Mouse (Mus musculus): ENCODE data around the gene Ccl6.
A peak's percentile ranks its signal among the peaks of the same experiment; 100 is the strongest.

Ccl6 gene

GRCm38 (mm10) chr11:83597796-83598195 lies 4.9 kb upstream of the Ccl6 start:
- no peak for DNase-seq (ENCODE audit: low read depth in 1 of 2, low spot score in 2 of 2)

DNA sequence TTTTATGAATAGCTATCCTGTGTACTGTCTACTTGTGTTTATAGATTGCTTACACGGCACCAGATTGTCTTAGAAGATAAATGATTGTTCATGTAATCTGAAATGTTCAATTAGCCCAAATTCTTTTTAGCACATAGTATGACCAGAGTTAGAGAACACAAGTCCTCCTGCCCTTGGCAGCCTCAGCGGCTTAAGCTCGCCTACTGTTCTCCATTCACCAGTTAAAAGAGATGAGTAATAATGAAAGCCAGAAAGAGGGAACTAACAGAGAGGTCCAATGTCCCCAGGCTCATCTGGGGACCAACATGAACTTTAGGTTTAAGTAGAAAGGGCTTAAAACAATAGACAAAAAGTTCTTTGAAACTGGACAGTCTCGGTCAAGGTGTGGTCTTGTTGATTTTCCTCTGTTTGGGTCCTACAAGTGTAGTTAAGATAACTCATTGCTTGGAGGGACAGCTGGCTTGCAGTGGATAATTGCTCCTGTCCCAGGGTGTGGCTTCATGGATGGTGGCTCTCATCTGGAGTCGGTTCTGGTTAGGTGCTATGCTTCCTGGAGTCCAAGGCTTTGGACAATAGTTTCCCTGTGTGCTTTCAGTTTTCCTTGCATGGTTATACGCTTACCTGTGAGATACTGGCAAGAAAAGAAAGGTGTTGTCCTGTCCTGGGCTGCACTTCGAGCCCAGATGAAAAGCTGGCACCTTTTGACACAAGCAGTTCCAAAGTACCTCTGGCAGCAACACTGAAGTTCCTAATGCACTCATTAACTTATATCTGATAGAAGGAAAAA lies 3.0 kb upstream of the Ccl6 start:
- DNase-seq (ENCODE audit: low read depth in 1 of 2, low spot score in 2 of 2): peak in 1 of 2 experiments; percentile 20

GRCm38 (mm10) chr11:83593453-83593852 lies 566 bp upstream of the Ccl6 start:
- DNase-seq (ENCODE audit: low read depth in 1 of 2, low spot score in 2 of 2): no peak

- DNase-seq (ENCODE audit: low read depth in 1 of 2, low spot score in 2 of 2): no peak
These were observed 8.7 kb downstream of the Ccl6 start for GRCm38 (mm10) chr11:83584232-83584631.

- DNase-seq (ENCODE audit: low read depth in 1 of 2, low spot score in 2 of 2): no peak
These were observed 9.5 kb downstream of the Ccl6 start for GRCm38 (mm10) chr11:83583450-83583754.

DNA sequence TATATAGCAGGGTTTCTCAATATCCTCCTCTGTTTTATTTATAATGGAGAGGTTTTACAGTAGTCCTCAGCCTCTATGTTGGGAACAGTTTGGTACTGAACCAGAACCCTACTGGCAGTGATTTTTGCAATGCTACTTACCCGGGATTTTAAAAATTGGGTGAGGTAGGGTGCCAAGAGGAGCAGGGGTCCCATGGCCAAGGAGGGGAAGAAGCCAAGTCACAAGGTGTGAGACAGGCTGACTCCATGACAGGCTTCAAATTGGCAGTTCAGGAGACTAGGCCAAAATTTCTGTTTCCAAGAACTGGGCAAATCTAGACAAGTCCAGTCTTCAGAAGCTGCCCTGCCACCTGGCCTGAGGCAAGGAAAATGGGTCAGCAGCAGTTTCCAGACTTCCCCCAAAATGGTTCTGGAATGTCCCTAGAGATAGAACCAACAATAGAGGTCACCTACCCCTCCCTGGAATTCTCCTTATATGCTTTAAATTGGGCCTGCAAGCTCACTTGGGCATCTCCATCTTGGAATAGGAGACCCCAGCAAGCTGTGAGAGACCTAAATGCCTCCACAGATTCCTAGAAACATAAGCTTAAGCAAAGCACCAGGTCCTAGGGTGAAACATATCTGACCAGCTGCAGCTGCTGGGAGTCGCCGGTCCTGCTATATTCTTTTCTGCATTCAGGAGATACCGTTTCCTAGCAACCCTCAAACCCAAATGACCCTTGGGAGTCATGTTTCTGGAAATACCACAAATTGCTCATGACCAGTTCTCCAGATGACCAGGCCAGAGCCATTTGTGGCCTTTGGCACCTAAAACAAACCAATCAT lies 10.0 kb downstream of the Ccl6 start:
- no peak for DNase-seq (ENCODE audit: low read depth in 1 of 2, low spot score in 2 of 2)

DNA sequence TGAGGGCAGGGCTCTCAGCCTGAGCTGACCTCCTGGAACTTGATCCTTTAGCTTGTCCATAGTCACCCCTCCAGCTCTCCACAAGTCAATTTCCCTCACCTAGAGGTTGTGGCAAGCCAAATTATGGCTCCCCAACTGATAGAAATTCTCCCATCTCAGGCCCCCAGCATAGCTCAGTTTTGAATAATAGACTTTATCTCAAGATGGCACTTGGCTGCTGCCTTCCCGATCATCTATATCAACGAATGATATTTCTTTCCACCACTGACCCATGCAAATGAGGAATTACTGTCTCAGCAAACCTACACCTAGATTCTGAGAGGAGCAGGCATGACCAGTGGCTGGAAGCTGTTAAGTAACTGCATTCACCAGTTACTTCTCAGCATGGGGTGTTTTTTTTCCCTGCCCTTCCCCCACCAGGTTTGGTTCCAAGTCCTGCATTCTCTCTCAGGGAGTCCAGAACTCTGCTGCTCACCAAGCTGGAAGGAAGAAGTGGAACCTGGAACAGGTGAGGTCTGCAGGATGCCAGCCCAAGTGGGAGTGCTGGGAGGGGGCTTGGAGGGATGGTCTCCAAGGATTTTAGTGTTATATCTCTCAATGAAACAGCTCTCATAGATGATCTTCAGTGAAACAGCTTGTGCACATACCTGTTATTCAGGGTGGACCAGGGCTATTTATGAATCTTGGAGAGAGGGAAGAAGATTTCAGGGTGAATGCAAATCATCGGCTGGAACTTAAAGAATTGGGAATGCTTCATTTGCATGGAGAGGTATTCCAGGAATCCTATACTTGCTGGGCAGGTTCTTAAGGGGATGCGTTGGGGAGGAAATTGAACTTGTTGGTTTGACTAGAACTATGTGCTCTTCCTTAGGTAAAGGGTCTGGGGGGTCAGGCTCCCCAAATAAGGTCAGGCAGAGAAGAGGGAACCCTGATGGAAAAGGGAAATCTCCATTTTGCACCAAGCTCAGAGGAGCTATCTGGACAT lies 11.0 kb downstream of the Ccl6 start:
- no peak for DNase-seq (ENCODE audit: low read depth in 1 of 2, low spot score in 2 of 2)

- DNase-seq (ENCODE audit: low read depth in 1 of 2, low spot score in 2 of 2): no peak
These were observed 12.1 kb downstream of the Ccl6 start for GRCm38 (mm10) chr11:83580699-83581232.

GRCm38 (mm10) chr11:83578999-83579398 lies 13.9 kb downstream of the Ccl6 start:
- DNase-seq (ENCODE audit: low read depth in 1 of 2, low spot score in 2 of 2): no peak

GRCm38 (mm10) chr11:83578186-83578760 lies 14.6 kb downstream of the Ccl6 start, which contains the start of gene Ccl9:
TSS of gene Ccl9 (minus strand) at chr11:83578636.
- peak; percentile 42 to 45 for DNase-seq (ENCODE audit: low read depth in 1 of 2, low spot score in 2 of 2)

DNA sequence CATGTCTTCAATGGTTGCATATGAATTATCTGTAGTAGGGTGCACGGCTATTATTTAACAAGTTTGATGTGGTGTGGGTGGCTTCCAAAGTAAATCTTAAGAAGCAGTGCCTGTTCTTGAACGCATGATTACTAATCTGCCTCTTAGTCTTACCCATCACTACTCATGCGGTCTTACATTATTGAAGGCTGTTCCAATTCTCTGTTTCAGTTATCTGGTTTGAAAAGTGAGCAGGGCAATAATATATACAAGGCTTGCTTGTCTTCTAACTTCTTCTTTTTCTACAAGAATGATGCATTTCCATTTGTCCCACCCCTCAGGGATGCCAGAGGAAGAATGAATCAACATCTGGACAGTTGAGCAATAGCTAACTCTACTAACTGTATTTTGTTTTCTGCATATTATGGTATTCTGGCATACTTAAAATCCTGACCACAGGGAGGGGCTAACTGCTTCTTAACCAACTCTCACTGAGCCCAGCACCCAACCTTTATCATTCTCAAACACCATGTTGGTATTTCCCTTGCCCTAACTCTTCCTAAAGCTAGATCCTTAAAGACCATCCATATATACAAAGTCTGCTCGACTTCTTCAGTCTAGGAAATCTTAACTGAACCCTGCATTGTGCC lies 15.8 kb downstream of the Ccl6 start:
- DNase-seq (ENCODE audit: low read depth in 1 of 2, low spot score in 2 of 2): peak in 1 of 2 experiments; percentile 48

DNA sequence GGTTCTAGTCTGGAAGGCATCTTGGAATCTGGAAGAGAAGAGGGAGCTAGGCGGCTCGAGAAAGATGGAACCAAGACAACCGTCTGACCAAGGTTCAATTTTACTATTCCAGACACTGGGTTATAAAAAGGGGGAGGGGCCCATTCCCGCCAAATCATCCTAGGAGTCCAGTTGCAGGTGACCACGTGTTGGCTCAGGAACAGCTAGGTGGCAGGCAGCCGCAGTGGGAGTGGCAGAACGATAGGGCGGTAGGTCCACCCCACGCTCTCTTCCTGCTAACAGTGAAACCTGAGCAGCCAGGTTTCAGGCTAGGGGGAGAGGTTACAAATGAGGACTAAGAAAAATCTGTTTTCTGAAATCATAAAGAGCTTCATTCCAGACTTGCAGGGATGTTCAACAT lies 20.1 kb downstream of the Ccl6 start:
- no peak for DNase-seq (ENCODE audit: low read depth in 1 of 2, low spot score in 2 of 2)

DNA sequence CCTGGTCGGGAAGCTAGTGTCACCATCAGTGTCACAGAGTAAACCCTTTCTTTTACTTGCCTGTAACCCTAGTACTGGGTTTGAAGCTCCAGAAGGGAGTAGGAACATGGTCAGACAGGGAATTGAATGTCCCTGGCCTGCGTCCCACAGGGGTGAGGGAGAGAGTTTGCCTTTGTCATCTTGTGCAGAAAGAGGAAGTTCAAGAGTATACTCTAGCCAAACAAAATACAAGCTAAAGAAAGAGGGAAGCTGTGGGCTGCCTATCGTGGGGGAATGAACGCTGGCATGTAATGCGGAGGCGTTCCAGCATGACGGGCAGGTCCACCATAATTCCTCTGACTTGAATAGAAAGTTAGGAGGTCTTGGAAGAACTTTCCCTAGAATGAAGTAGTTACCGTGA lies 20.7 kb downstream of the Ccl6 start:
- peak; percentile 54 to 67 for DNase-seq (ENCODE audit: low read depth in 1 of 2, low spot score in 2 of 2)

DNA sequence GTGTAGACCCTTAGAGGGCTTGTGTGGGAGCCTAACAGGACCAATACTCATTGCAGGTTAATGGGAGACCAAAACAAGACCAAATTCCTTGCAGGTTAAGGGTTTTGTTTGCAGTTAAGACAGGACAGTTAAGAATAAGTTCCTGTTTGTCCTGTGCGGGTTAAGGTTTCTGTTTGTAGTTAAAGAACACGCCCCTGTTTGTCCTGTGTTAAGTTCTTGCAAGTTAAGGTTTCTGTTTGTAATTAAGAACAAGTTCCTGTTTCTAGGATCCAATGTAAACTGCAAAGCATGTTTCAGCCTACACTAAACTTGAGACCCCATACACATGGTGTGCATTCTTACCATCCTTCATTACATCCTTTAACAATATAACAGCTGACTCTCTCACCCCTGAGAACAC lies 22.7 kb downstream of the Ccl6 start:
- no peak for DNase-seq (ENCODE audit: low read depth in 1 of 2, low spot score in 2 of 2)

DNA sequence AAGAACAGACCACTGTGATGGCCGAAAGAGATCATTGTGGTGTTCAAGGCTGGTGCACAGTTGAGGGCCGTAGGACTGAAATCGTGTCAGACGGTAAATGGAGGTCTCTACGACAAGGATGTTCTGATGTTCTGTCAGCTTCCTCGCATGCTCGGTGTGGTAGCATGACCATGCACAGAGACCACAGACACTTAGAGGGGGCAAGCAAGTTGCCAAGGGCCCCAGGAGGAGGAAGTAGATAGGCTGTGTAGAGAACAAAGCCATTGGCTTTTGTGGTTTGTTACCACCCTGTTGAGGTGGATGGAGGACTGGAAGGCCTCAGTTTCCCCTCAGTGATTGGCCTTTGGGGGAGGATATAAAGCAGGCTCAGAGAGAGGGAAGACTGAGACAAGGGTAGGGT lies 23.6 kb downstream of the Ccl6 start:
- no peak for DNase-seq (ENCODE audit: low read depth in 1 of 2, low spot score in 2 of 2)

DNA sequence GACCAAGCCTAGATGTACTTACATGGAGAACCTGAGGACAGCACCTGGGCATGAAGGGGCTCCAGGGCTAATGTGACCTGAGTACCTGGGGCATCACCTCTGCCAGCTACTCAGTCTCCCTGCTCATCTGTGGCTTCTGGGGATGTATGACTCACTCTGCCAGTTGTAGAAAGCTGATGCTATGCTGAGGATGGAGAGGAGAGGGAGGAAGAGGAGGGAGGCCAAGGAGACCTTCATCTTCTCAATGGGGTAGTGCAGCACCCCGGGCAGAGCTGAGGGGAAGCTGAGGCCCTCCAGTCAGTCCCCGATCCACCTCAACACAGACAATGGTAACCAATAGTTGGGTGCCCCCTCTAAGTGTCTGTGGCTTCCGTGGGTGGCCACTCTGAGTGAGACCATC lies 24.1 kb downstream of the Ccl6 start:
- DNase-seq (ENCODE audit: low read depth in 1 of 2, low spot score in 2 of 2): no peak

- no peak for DNase-seq (ENCODE audit: low read depth in 1 of 2, low spot score in 2 of 2)
These were observed 24.8 kb downstream of the Ccl6 start for GRCm38 (mm10) chr11:83568061-83568460.

DNA sequence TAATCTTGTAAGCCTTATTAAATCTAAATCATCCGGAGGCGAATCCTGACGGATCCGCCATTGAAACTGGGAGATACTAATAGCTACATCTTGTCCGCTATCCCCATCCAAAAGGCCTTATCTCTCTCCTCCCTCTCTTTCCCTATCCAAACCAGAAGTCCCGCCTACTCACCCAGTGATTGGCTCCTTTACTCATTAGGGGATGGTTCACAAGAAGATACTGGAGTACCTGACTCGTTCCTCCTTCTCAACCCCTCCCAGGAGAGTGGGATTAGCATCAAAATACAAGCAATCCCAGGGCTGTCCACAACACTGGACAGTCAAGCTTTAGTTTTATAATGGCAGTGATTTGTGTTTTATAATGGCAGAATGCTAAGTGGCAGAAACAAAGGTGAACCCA lies 25.6 kb downstream of the Ccl6 start:
- no peak for DNase-seq (ENCODE audit: low read depth in 1 of 2, low spot score in 2 of 2)

DNA sequence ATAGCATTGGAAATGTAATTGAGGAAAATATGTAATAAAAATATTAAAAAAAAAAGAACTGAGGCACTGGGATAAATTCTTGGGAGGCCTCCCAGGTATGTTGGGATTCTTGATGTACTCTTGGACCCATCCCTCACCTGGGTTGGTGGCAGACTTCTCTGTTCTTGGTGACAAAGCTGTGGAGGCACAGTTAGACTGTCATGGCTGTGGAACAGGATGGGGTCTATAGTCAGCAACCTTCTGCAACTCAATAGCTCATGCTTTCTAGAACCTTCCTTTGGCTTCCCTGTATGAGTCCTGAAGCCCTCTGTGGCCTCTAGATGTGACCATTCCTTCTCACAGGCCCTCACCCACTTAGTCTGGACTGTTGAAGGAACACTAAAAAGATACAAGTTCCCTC lies 26.3 kb downstream of the Ccl6 start:
- no peak for DNase-seq (ENCODE audit: low read depth in 1 of 2, low spot score in 2 of 2)

DNA sequence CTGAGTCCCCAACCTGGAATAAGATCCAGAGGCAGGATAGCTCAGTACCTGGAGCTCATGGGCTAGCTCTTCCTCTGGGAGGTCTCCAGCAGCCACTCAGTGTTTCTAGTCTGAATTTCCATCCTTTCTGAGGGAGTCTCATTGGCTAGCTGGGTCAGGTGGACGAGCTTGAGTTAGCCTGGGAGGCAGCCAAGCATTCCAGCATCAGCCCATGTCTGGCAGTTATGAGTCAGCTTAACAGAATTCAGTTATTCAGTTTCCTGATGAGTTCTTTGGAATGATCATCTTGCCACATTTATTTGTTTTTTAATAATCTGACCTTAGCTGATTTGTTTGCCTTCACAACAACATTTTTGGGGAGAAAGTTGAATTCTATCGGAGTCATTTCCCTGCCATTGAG lies 29.1 kb downstream of the Ccl6 start:
- DNase-seq (ENCODE audit: low read depth in 1 of 2, low spot score in 2 of 2): no peak
